Mouse (Mus musculus) C2C12 (cell line): ENCODE measurements around the gene Prss16. TPM values are rescaled to one million over a fixed set of nuclear protein-coding genes. Genes with fewer than 3 reads are reported as not detected.
"Not testable (repeated sequence)": the region's sequence is repeated elsewhere in the genome, so short reads cannot be mapped to it uniquely, and the experiment has no call there.

Source experiments
- H3K27me3 ChIP-seq: one replicate; pipeline ENCODE4 v1.6.1; 2011; ENCODE audit not compliant: control insufficient read depth, insufficient read depth, insufficient read length
- H3K36me3 ChIP-seq: one replicate; pipeline ENCODE4 v1.6.1; 2011; ENCODE audit not compliant: control insufficient read depth, insufficient read depth
- H3K4me3 ChIP-seq: one replicate; pipeline ENCODE4 v1.5.1; 2011; ENCODE audit warnings: mild to moderate bottlenecking, control low read depth; ENCODE audit not compliant: poor library complexity, insufficient read depth, severe bottlenecking
- H3K79me2 ChIP-seq: one replicate; pipeline ENCODE4 v1.6.1; 2011; ENCODE audit not compliant: control insufficient read depth, insufficient read depth
- H3K79me3 ChIP-seq: one replicate; pipeline ENCODE4 v1.6.1; 2011; ENCODE audit warnings: low read depth, control low read depth
- H3ac ChIP-seq: one replicate; pipeline ENCODE3; 2011; ENCODE audit warnings: low read depth; ENCODE audit not compliant: control insufficient read depth, insufficient read length
- CEBPB ChIP-seq: IDR thresholded peaks from one replicate; pipeline ENCODE4 v1.6.1; 2011; ENCODE audit warnings: low read depth, mild to moderate bottlenecking, control low read depth, moderate library complexity
- CTCF ChIP-seq: IDR thresholded peaks from one replicate; pipeline ENCODE4 v1.5.1; 2011; ENCODE audit not compliant: control insufficient read depth, insufficient read depth, insufficient read length
- FOSL1 ChIP-seq: IDR thresholded peaks from one replicate; pipeline ENCODE4 v1.8.0; 2011; ENCODE audit warnings: mild to moderate bottlenecking, low read length; ENCODE audit not compliant: poor library complexity, insufficient read depth, severe bottlenecking
- MAX ChIP-seq: IDR thresholded peaks from one replicate; pipeline ENCODE4 v1.6.1; 2011; ENCODE audit warnings: mild to moderate bottlenecking, control low read depth
- MYOD1 ChIP-seq: IDR thresholded peaks from one replicate; pipeline ENCODE4 v1.6.1; 2011; ENCODE audit warnings: low read depth; ENCODE audit not compliant: control insufficient read depth, insufficient read length
- MYOG ChIP-seq: IDR thresholded peaks from one replicate; pipeline ENCODE4 v1.6.1; 2011; ENCODE audit not compliant: control insufficient read depth, insufficient read length; ENCODE audit errors: extremely low read depth
- USF1 ChIP-seq: IDR thresholded peaks from one replicate; pipeline ENCODE4 v1.6.1; 2011; ENCODE audit warnings: low read depth, mild to moderate bottlenecking, control low read depth, moderate library complexity
- polyA plus RNA-seq: library from polyadenylated mRNA; unstranded; fragments of >200 nt; fragmentation: generic; extraction: Trizol; gene quantifications from one replicate; pipeline ENCODE4 v1.2.1, GENCODE M21; 2012; ENCODE audit warnings: missing spikeins

The Prss16 gene
- polyA plus RNA-seq, 1 experiment: 1.1 TPM

GRCm38 (mm10) chr13:22040464-22041141 lies 31.1 kb upstream of the Prss16 start:
- no peaks in the 10 kb centered on the region for H3K27me3 ChIP-seq
- TF ChIP-seq MYOD1: no peak
- no peak for TF ChIP-seq MYOG
- no peak for TF ChIP-seq MAX
- TF ChIP-seq FOSL1: no peak
- TF ChIP-seq CTCF: no peak
- no peak for TF ChIP-seq CEBPB
- TF ChIP-seq USF1: no peak
- no peaks in the 10 kb centered on the region for H3K79me3 ChIP-seq
- peak overlapping the region; percentile 64 for H3ac ChIP-seq
- H3K4me3 ChIP-seq: peak overlapping the region; percentile 16
- no peaks in the 10 kb centered on the region for H3K36me3 ChIP-seq
- no peaks in the 10 kb centered on the region for H3K79me2 ChIP-seq

- Histone ChIP-seq H3K4me3 (peak overlapping the region; percentile 15), H3K79me2 (no peaks in the 10 kb centered on the region), H3ac (peak overlapping the region; percentile 27), H3K27me3 (no peaks in the 10 kb centered on the region), H3K36me3 (no peaks in the 10 kb centered on the region), H3K79me3 (no peaks in the 10 kb centered on the region)
- TF ChIP-seq MYOG: no peak
- TF ChIP-seq CEBPB: no peak
- no peak for TF ChIP-seq MYOD1
- no peak for TF ChIP-seq CTCF
- no peak for TF ChIP-seq USF1
- no peak for TF ChIP-seq FOSL1
- TF ChIP-seq MAX: no peak
These were observed 30.5 kb upstream of the Prss16 start for GRCm38 (mm10) chr13:22039951-22040463.

GRCm38 (mm10) chr13:22039364-22039763 lies 29.8 kb upstream of the Prss16 start:
- H3K79me3 ChIP-seq: no peaks in the 10 kb centered on the region
- H3K4me3 ChIP-seq: no peak overlapping the region
- H3ac ChIP-seq: no peak overlapping the region
- TF ChIP-seq CTCF: no peak
- no peak for TF ChIP-seq FOSL1
- no peak for TF ChIP-seq MYOG
- TF ChIP-seq MAX: no peak
- TF ChIP-seq CEBPB: no peak
- no peak for TF ChIP-seq MYOD1
- TF ChIP-seq USF1: no peak
- no peaks in the 10 kb centered on the region for H3K79me2 ChIP-seq
- H3K27me3 ChIP-seq: no peaks in the 10 kb centered on the region
- no peaks in the 10 kb centered on the region for H3K36me3 ChIP-seq

GRCm38 (mm10) chr13:22037415-22037814 lies 27.9 kb upstream of the Prss16 start:
- Histone ChIP-seq H3K36me3 (no peaks in the 10 kb centered on the region), H3K27me3 (no peaks in the 10 kb centered on the region), H3K79me3 (no peaks in the 10 kb centered on the region), H3K79me2 (no peaks in the 10 kb centered on the region), H3ac (no peak overlapping the region), H3K4me3 (no peak overlapping the region)
- TF ChIP-seq USF1: no peak
- TF ChIP-seq MYOD1: no peak
- no peak for TF ChIP-seq MYOG
- no peak for TF ChIP-seq CEBPB
- TF ChIP-seq MAX: no peak
- no peak for TF ChIP-seq CTCF
- TF ChIP-seq FOSL1: no peak

- Histone ChIP-seq H3ac (no peak overlapping the region), H3K4me3 (no peak overlapping the region), H3K36me3 (no peaks in the 10 kb centered on the region), H3K79me3 (no peaks in the 10 kb centered on the region), H3K27me3 (no peaks in the 10 kb centered on the region), H3K79me2 (no peaks in the 10 kb centered on the region)
- TF ChIP-seq FOSL1: no peak
- no peak for TF ChIP-seq CTCF
- no peak for TF ChIP-seq MYOD1
- TF ChIP-seq MAX: no peak
These were observed 27.4 kb upstream of the Prss16 start for GRCm38 (mm10) chr13:22036986-22037385.

- no peaks in the 10 kb centered on the region for H3K79me3 ChIP-seq
- no peak overlapping the region for H3K4me3 ChIP-seq
- H3K27me3 ChIP-seq: no peaks in the 10 kb centered on the region
- H3K36me3 ChIP-seq: no peaks in the 10 kb centered on the region
- H3K79me2 ChIP-seq: no peaks in the 10 kb centered on the region
- H3ac ChIP-seq: peak overlapping the region; percentile 83
- TF ChIP-seq MYOG (no peak), CEBPB (no peak), FOSL1 (no peak), MAX (no peak), MYOD1 (no peak), CTCF (no peak), USF1 (no peak)
These were observed 26.8 kb upstream of the Prss16 start for GRCm38 (mm10) chr13:22036149-22036956.

- not testable (repeated sequence) for H3K79me3 ChIP-seq, H3K36me3 ChIP-seq, H3K27me3 ChIP-seq, H3K79me2 ChIP-seq
- Histone ChIP-seq H3ac (peak within 1 kb of the TSS; percentile 83), H3K4me3 (peak within 1 kb of the TSS; percentile 45)
These were observed 26.0 kb upstream of the Prss16 start, which contains the start of the genes Hist1h2ah and Hist1h2bk for GRCm38 (mm10) chr13:22035267-22036148. Hist1h2ah (minus strand) TSS chr13:22035568. Hist1h2bk (plus strand) TSS chr13:22035870.
